Mouse (Mus musculus): Measurements from ENCODE around the gene H2-Ke6.
"Not testable (repeated sequence)": the region's sequence is repeated elsewhere in the genome, so short reads cannot be mapped to it uniquely, and the experiment has no call there.

H2-Ke6 gene

GRCm38 (mm10) chr17:34029890-34030595, 2.2 kb upstream of the H2-Ke6 start:
- peak in 1 of 2 experiments; percentile 62 for DNase-seq (ENCODE audit: low spot score in 2 of 2)

DNA sequence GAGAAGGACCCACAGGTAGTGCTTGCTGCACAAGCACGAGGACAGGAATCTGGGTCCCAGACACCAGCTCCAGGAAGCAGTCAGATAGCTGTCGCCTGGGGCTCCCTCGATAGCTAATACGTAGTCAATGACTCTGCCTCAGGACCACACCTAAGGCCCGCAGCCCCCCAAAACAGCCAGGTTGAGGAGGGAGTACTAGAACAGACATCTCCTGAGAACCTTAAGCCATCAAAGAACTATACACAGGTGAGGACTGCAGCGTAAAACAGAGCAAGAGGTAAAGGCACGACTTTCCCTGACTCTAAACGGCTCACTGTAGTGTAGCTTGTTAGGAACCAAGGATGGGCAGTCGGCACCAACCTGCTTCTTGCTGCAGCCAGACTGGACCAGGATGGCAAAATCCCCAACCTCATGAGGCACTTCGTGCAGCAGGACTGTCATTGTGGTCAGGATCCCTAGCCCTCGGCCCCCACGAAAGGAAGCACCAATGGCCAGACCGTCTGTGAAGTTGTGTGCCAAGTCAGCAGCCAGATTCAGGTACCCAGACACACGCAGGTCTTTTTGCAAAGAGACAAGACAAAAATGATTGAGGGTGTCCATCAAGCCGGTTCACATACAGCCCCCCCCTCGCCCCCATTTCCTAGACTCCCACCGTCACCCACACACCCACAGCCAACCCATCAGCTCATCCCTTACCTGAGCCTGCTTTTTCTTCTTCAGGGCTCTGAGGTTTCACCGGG, 1.5 kb upstream of the H2-Ke6 start:
- DNase-seq (ENCODE audit: low spot score in 2 of 2), result no peak

DNA sequence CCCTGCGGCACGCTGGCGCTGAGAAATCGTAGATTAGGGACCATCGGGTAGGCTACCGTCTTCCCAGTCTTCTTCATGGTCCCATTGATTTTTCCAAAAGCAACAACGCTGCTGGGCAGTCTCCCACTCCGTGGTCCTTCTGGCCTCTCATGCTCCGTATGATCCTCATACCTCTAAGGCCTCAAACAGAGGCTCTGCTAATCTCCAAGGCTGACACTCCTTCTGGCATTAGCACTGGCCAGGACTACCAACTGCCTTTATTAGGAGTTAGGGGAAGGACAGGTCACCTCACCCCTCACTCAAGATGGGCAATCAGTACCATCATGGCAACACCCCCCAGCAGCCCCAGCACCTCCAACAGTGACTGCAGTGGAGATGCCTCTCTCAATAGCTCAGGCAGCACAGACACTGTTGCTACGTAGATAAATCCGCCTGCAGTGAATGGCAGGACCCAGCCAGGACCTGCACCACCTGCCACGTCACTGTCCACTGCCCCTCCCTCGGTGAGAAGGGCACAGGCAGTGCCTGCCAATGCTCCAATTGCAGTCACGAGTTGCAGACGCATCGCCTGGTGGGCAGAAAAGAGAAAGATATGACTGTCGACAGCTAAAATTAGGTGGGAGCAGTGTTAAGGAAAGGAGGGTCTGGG, 765 bp upstream of the H2-Ke6 start:
- peak in 1 of 2 experiments; percentile 63 for DNase-seq (ENCODE audit: low spot score in 2 of 2)

- DNase-seq (ENCODE audit: low spot score in 2 of 2), result peak; percentile 66 to 79
Measured at GRCm38 (mm10) chr17:34026917-34027655, 774 bp downstream of the H2-Ke6 start.

DNA sequence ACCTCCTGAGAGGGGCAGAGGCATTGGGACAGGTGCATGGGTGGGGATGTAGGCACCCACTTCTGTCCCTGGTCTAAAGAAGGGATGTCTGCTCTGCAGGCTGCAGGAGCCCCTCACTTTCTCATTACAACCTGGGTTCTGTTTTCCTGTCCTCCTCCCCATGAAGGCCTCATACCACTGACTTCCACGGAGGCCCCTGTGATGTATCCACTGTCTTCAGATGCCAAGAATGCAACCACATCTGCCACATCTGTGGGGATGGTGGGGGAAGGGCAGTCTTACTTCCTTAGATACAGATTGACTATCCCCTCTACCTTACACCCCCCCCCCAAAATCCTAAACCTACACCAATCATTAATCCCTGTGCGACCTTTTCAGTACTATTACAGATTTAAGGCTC, 1.6 kb downstream of the H2-Ke6 start:
- DNase-seq (ENCODE audit: low spot score in 2 of 2), result peak in 1 of 2 experiments; percentile 62

- peak in 1 of 2 experiments; percentile 62 for DNase-seq (ENCODE audit: low spot score in 2 of 2)
Measured at GRCm38 (mm10) chr17:34025756-34026151, 2.1 kb downstream of the H2-Ke6 start.

DNA sequence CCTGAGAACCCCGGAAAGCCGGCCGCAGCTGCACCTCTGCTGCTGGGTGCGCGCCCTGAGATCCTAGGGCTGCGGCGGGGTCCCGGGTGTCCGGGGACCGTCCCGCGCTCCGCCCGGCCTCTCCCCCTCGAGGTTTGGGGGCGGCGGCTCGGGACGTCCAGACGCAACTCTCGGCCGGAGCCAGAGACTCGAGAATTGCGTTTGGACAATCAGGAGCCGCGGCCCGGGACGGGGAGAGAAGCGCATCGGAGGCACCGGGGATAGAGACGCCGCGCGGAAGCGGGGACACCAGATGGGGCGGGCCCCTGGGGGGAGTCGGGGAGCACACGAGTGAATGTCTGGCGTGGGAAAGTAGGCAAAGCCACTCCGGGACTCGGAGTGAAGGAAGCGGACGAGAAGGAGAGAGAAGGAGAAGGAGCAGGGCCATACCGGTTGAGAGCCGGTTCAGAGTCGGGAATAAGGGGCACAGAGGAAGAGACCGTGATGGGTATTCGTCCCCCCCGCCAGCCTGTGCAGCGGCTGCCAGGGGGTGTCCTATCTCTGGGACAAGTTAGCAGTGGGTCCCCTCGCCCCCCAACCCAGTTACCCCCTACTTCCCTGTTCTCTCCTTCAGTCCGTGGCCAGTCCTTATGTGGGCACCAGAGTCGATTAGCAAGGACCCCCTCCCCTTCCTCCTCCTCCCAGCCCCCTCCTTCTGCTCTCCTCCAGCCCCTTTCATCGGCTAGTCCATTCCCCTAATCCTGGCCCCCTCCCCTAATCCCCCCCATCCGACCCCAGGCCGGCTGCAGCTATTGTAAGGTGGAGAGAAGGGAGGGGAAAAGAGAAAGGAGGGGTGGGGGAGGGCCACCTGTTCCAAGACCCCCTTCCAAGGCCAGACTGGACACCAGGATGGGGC, 2.8 kb downstream of the H2-Ke6 start:
- no peak for DNase-seq (ENCODE audit: low spot score in 2 of 2)

DNA sequence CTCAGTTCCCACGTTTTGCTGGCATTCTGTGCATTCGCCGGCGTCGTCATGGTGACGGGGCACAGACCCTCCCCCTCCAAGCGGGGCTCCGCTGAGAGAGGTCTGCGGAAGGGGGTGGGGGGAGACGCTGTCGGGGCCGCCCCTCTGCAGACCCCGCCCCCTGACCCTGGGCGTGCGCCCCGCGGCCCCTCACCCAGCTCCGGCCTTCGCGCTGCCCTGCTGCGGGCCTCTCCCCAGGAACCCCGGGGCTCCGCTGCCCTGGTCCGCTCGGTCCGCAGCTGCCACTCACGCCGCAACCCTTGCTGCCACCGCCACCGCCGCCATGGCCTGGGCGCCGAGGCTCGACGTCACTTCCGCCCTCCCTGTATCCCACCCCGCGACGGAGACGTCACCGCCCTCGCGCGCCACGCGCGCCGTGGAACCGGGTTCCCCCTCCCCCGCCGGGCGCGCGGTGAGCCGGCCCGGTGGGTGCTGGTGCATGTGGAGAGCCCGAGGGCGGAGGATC, 3.5 kb downstream of the H2-Ke6 start, which contains the start of gene Ring1:
Gene Ring1 (minus strand): TSS at position 364 of the 505 bp plus-strand sequence.
- DNase-seq (ENCODE audit: low spot score in 2 of 2), result peak; percentile 81 to 92

DNA sequence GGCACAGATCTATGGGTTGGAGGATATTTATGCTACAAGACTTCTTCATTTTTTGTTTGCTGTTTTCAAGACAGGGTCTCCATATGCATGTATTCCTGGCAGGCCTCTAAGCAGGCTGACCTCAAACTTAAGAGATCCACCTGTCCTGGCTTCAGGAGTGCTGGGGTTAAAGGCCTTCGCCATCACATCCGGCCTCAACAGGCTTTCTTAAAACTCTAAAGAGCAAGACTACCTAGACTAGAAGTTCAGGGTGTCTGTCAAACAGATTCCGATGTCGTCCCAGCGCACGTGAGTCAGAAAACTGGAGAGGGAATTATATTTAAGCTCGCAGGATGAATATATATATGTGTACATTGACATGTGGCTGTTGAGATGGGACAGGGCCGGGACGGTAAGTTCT, 4.2 kb downstream of the H2-Ke6 start:
- no peak for DNase-seq (ENCODE audit: low spot score in 2 of 2)

- no peak for DNase-seq (ENCODE audit: low spot score in 2 of 2)
Measured at GRCm38 (mm10) chr17:34022987-34023386, 4.9 kb downstream of the H2-Ke6 start.

GRCm38 (mm10) chr17:34022414-34022783, 5.5 kb downstream of the H2-Ke6 start:
- no peak for DNase-seq (ENCODE audit: low spot score in 2 of 2)

DNA sequence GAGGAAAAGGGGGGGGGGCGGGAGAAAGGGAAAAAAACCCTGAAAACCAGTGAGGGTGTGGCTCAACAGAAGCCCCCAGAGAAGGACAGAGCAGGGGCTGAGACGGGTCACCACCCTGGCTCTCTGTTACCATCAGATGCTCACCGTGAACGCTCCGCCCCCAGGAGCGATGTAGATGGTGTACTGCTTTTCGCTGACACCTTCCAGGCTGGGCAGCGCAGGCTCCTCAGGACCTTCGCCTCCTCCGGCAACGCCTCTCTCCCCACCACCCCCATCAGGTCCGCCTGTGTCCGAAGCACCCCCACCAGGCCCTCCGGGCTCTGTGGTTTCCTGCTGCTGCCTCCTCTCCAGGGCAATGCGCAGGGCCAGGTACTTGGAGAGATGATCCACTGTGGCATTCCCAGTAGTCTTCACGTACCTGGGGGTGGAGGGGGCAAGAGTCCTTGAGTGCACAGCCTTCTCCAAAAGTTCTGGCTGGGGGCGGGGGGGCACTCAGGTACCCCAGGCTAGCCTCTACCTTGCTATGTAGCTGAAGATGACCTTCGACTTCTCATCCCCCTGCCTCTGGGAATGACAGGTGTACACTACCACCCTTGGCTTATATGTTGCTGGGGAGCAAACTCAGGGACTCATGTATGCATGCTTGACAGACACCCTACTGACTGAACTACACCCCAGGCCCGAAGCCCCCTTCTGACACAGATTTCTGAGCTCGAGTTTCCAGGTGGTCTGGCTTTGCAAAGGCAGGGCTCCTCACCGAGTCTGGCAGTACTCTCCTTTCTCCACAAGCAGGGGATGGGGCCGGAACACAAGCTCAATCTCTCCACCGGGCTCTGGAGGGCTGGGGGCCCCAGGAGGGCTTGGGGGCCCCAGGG, 6.1 kb downstream of the H2-Ke6 start:
- DNase-seq (ENCODE audit: low spot score in 2 of 2), result no peak

- no peak for DNase-seq (ENCODE audit: low spot score in 2 of 2)
Measured at GRCm38 (mm10) chr17:34013436-34013835, 14.4 kb downstream of the H2-Ke6 start.

- no peak for DNase-seq (ENCODE audit: low spot score in 2 of 2)
Measured at GRCm38 (mm10) chr17:34010156-34010555, 17.7 kb downstream of the H2-Ke6 start.

GRCm38 (mm10) chr17:34006570-34006969, 21.3 kb downstream of the H2-Ke6 start:
- no peak for DNase-seq (ENCODE audit: low spot score in 2 of 2)

- DNase-seq (ENCODE audit: low spot score in 2 of 2), result peak in 1 of 2 experiments; percentile 80
Measured at GRCm38 (mm10) chr17:34003426-34003825, 24.4 kb downstream of the H2-Ke6 start.

- not testable (repeated sequence) for DNase-seq (ENCODE audit: low spot score in 2 of 2)
Measured at GRCm38 (mm10) chr17:34000796-34001195, 27.1 kb downstream of the H2-Ke6 start.

- DNase-seq (ENCODE audit: low spot score in 2 of 2), result peak; percentile 89 to 94
Measured at GRCm38 (mm10) chr17:34000150-34000537, 27.7 kb downstream of the H2-Ke6 start, which contains the start of gene H2-K1. H2-K1 (minus strand) TSS chr17:34000347.

GRCm38 (mm10) chr17:33999341-34000149, 28.3 kb downstream of the H2-Ke6 start:
- peak in 1 of 2 experiments; percentile 78 for DNase-seq (ENCODE audit: low spot score in 2 of 2)

Measured in spleen, postnatal 4 days (tissue).